ENCODE assay signal across 32 mouse cellular contexts in genomic region chr9:40277671-40278070, GRCm38 (mm10). TPM values are rescaled to one million over a fixed set of nuclear protein-coding genes. Genes with fewer than 3 reads are reported as not detected.
"Had no signal": no experiment of that assay in that cellular context is flagged by ENCODE, and none has a peak within 500 bp of the region (broad histone marks: within the 10 kb centered on the region; RNA-seq: fewer than 3 reads in every experiment).

No protein-coding gene starts in this region.

- DNase-seq: left cerebral cortex, postnatal 4 days; liver; liver, embryonic 13.5 days; liver, postnatal 0 days; lung, adult 18-20 months; lung, adult 2 months; lung, embryonic 14.5 days; lung, postnatal 10 days; lung, postnatal 14 days; lung, postnatal 36 days; lung, postnatal 4 days; midbrain, embryonic 14.5 days had no signal

- H3K27me3 ChIP-seq: limb, embryonic 13.5 days; limb, embryonic 15.5 days; liver, embryonic 12.5 days; liver, embryonic 13.5 days; liver, embryonic 15.5 days; lung, embryonic 15.5 days; midbrain, embryonic 12.5 days; midbrain, embryonic 13.5 days; midbrain, embryonic 15.5 days; neural tube, embryonic 12.5 days; neural tube, embryonic 13.5 days had no signal

- H3K4me1 ChIP-seq: limb, embryonic 10.5 days; limb, embryonic 12.5 days; limb, embryonic 13.5 days; liver, embryonic 12.5 days; liver, embryonic 13.5 days; liver, embryonic 15.5 days; lung, embryonic 15.5 days; midbrain, embryonic 10.5 days; midbrain, embryonic 12.5 days; neural tube, embryonic 12.5 days had no signal

- H3K36me3 ChIP-seq: limb, embryonic 10.5 days; limb, embryonic 12.5 days; limb, embryonic 13.5 days; limb, embryonic 15.5 days; liver, embryonic 12.5 days; liver, embryonic 13.5 days; liver, embryonic 15.5 days; lung, embryonic 15.5 days; midbrain, embryonic 10.5 days; midbrain, embryonic 12.5 days; neural tube, embryonic 12.5 days had no signal

- ATAC-seq: liver, embryonic 12.5 days; liver, postnatal 0 days; lung, postnatal 0 days; midbrain, embryonic 13.5 days; midbrain, embryonic 15.5 days; midbrain, embryonic 16.5 days had no signal

- H3K9me3 ChIP-seq: limb, embryonic 10.5 days; limb, embryonic 12.5 days; limb, embryonic 13.5 days; limb, embryonic 15.5 days; liver, embryonic 12.5 days; liver, embryonic 13.5 days; liver, embryonic 15.5 days; lung, embryonic 15.5 days; midbrain, embryonic 10.5 days; midbrain, embryonic 12.5 days; midbrain, embryonic 13.5 days; midbrain, embryonic 15.5 days; neural tube, embryonic 12.5 days; neural tube, embryonic 13.5 days had no signal

- H3K4me3 ChIP-seq: limb, embryonic 10.5 days; limb, embryonic 12.5 days; limb, embryonic 13.5 days; limb, embryonic 15.5 days; liver, embryonic 12.5 days; liver, embryonic 13.5 days; liver, embryonic 15.5 days; lung, embryonic 15.5 days; midbrain, embryonic 10.5 days; midbrain, embryonic 12.5 days; midbrain, embryonic 13.5 days; midbrain, embryonic 15.5 days; myocyte; neural tube, embryonic 12.5 days; neural tube, embryonic 13.5 days had no signal

RNA-seq across cellular contexts. Expression of gene Scn3b, which starts 8.7 kb away (rescaled TPM):
- total RNA-seq: megakaryocyte progenitor cell, adult 5-6 weeks; megakaryocyte-erythroid progenitor cell, adult 5-6 weeks; monocyte, adult 5-6 weeks had no signal
- polyA plus RNA-seq: liver, adult 2 months had no signal
